Mouse (Mus musculus): ENCODE measurements around the gene Adcy1. TPM values are rescaled to one million over a fixed set of nuclear protein-coding genes. Genes with fewer than 3 reads are reported as not detected.

The Adcy1 gene
- polyA plus RNA-seq, 1 experiment from 2014 or later: 10.9 TPM

GRCm38 (mm10) chr11:7135763-7136162 lies 72.5 kb downstream of the Adcy1 start:
- no peak overlapping the region for H3K27ac ChIP-seq (ENCODE audit: low read length)
- H3K9me3 ChIP-seq (replicated peaks; ENCODE audit: control insufficient read depth, low read length, poor library complexity, severe bottlenecking): no peaks in the 10 kb centered on the region
- no peak overlapping the region for H3K4me3 ChIP-seq (ENCODE audit: low read depth, low read length)
- H3K4me1 ChIP-seq (ENCODE audit: control insufficient read depth, insufficient read depth, low read length): no peaks in the 10 kb centered on the region
- H3K36me3 ChIP-seq (ENCODE audit: control insufficient read depth, insufficient read depth, low read length): peaks cover 10% of the 10 kb centered on the region
- H3K9ac ChIP-seq (ENCODE audit: low read depth, low read length): no peak overlapping the region
- WGBS: 79% methylated on average over 9 of the region's 9 CpGs
- H3K27me3 ChIP-seq (ENCODE audit: control insufficient read depth, insufficient read depth, low read depth, low read length): no peaks in the 10 kb centered on the region
- no peak overlapping the region for H3K4me2 ChIP-seq (ENCODE audit: low read length)
- ATAC-seq: no peak; the same call in 1 of the 2 replicates

- WGBS: 95% methylated on average over 5 of the region's 5 CpGs
- H3K27me3 ChIP-seq (ENCODE audit: control insufficient read depth, insufficient read depth, low read depth, low read length): no peaks in the 10 kb centered on the region
Observed at GRCm38 (mm10) chr11:7136246-7136855, 73.1 kb downstream of the Adcy1 start.

GRCm38 (mm10) chr11:7138370-7138769 lies 75.1 kb downstream of the Adcy1 start:
- Histone ChIP-seq H3K27ac (ENCODE audit: low read length) (no peak overlapping the region), H3K9ac (ENCODE audit: low read depth, low read length) (no peak overlapping the region), H3K36me3 (ENCODE audit: control insufficient read depth, insufficient read depth, low read length) (peaks cover 7% of the 10 kb centered on the region; the same call in 1 of the 2 replicates), H3K4me2 (ENCODE audit: low read length) (no peak overlapping the region), H3K4me1 (ENCODE audit: control insufficient read depth, insufficient read depth, low read length) (no peaks in the 10 kb centered on the region), H3K27me3 (ENCODE audit: control insufficient read depth, insufficient read depth, low read depth, low read length) (no peaks in the 10 kb centered on the region), H3K9me3 (replicated peaks; ENCODE audit: control insufficient read depth, low read length, poor library complexity, severe bottlenecking) (no peaks in the 10 kb centered on the region), H3K4me3 (ENCODE audit: low read depth, low read length) (no peak overlapping the region)
- WGBS: 91% methylated on average over 8 of the region's 8 CpGs
- no peak for ATAC-seq

More at GRCm38 (mm10) chr11:7136246-7136855, 73.1 kb downstream of the Adcy1 start:
- H3K9ac ChIP-seq (ENCODE audit: low read depth, low read length): no peak overlapping the region
- no peaks in the 10 kb centered on the region for H3K4me1 ChIP-seq (ENCODE audit: control insufficient read depth, insufficient read depth, low read length)
- H3K4me3 ChIP-seq (ENCODE audit: low read depth, low read length): no peak overlapping the region
- peaks cover 7% of the 10 kb centered on the region for H3K36me3 ChIP-seq (ENCODE audit: control insufficient read depth, insufficient read depth, low read length)
- H3K27ac ChIP-seq (ENCODE audit: low read length): no peak overlapping the region
- no peak for ATAC-seq
- H3K9me3 ChIP-seq (replicated peaks; ENCODE audit: control insufficient read depth, low read length, poor library complexity, severe bottlenecking): no peaks in the 10 kb centered on the region
- no peak overlapping the region for H3K4me2 ChIP-seq (ENCODE audit: low read length)

- H3K27me3 ChIP-seq (ENCODE audit: control insufficient read depth, insufficient read depth, low read depth, low read length): no peaks in the 10 kb centered on the region
- no peaks in the 10 kb centered on the region for H3K4me1 ChIP-seq (ENCODE audit: control insufficient read depth, insufficient read depth, low read length)
- H3K36me3 ChIP-seq (ENCODE audit: control insufficient read depth, insufficient read depth, low read length): peaks cover 7% of the 10 kb centered on the region; the same call in 1 of the 2 replicates
- no peak overlapping the region for H3K4me2 ChIP-seq (ENCODE audit: low read length)
- 96% methylated on average over 3 of the region's 3 CpGs for WGBS
- ATAC-seq: 0 out of 2 replicates have a peak, but pooled peaks have one; percentile 28
- no peak overlapping the region for H3K4me3 ChIP-seq (ENCODE audit: low read depth, low read length)
- no peaks in the 10 kb centered on the region for H3K9me3 ChIP-seq (replicated peaks; ENCODE audit: control insufficient read depth, low read length, poor library complexity, severe bottlenecking)
- H3K9ac ChIP-seq (ENCODE audit: low read depth, low read length): no peak overlapping the region
- no peak overlapping the region for H3K27ac ChIP-seq (ENCODE audit: low read length)
Observed at GRCm38 (mm10) chr11:7140449-7140848, 77.2 kb downstream of the Adcy1 start.

GRCm38 (mm10) chr11:7142725-7143124 lies 79.4 kb downstream of the Adcy1 start:
- Histone ChIP-seq H3K27me3 (ENCODE audit: control insufficient read depth, insufficient read depth, low read depth, low read length) (no peaks in the 10 kb centered on the region), H3K9ac (ENCODE audit: low read depth, low read length) (no peak overlapping the region), H3K4me1 (ENCODE audit: control insufficient read depth, insufficient read depth, low read length) (no peaks in the 10 kb centered on the region), H3K27ac (ENCODE audit: low read length) (no peak overlapping the region), H3K4me3 (ENCODE audit: low read depth, low read length) (no peak overlapping the region), H3K36me3 (ENCODE audit: control insufficient read depth, insufficient read depth, low read length) (peaks cover 7% of the 10 kb centered on the region; the same call in 1 of the 2 replicates), H3K9me3 (replicated peaks; ENCODE audit: control insufficient read depth, low read length, poor library complexity, severe bottlenecking) (no peaks in the 10 kb centered on the region), H3K4me2 (ENCODE audit: low read length) (no peak overlapping the region)
- 65% methylated on average over 3 of the region's 3 CpGs for WGBS
- no peak for ATAC-seq

GRCm38 (mm10) chr11:7144369-7144768 lies 81.1 kb downstream of the Adcy1 start:
- Histone ChIP-seq H3K9ac (ENCODE audit: low read depth, low read length) (no peak overlapping the region), H3K4me2 (ENCODE audit: low read length) (no peak overlapping the region), H3K36me3 (ENCODE audit: control insufficient read depth, insufficient read depth, low read length) (peaks cover 2% of the 10 kb centered on the region; the same call in 1 of the 2 replicates), H3K4me3 (ENCODE audit: low read depth, low read length) (no peak overlapping the region), H3K9me3 (replicated peaks; ENCODE audit: control insufficient read depth, low read length, poor library complexity, severe bottlenecking) (no peaks in the 10 kb centered on the region), H3K4me1 (ENCODE audit: control insufficient read depth, insufficient read depth, low read length) (no peaks in the 10 kb centered on the region), H3K27me3 (ENCODE audit: control insufficient read depth, insufficient read depth, low read depth, low read length) (no peaks in the 10 kb centered on the region), H3K27ac (ENCODE audit: low read length) (no peak overlapping the region)
- WGBS: 88% methylated on average over 11 of the region's 11 CpGs
- ATAC-seq: no peak

GRCm38 (mm10) chr11:7145221-7145620 lies 81.9 kb downstream of the Adcy1 start:
- H3K27me3 ChIP-seq (ENCODE audit: control insufficient read depth, insufficient read depth, low read depth, low read length): no peaks in the 10 kb centered on the region
- H3K9me3 ChIP-seq (replicated peaks; ENCODE audit: control insufficient read depth, low read length, poor library complexity, severe bottlenecking): no peaks in the 10 kb centered on the region
- peaks cover 3% of the 10 kb centered on the region; the same call in 1 of the 2 replicates for H3K36me3 ChIP-seq (ENCODE audit: control insufficient read depth, insufficient read depth, low read length)
- no peak overlapping the region for H3K4me2 ChIP-seq (ENCODE audit: low read length)
- no peak overlapping the region for H3K4me3 ChIP-seq (ENCODE audit: low read depth, low read length)
- H3K27ac ChIP-seq (ENCODE audit: low read length): no peak overlapping the region
- 87% methylated on average over 4 of the region's 4 CpGs for WGBS
- H3K9ac ChIP-seq (ENCODE audit: low read depth, low read length): no peak overlapping the region
- ATAC-seq: no peak
- no peaks in the 10 kb centered on the region for H3K4me1 ChIP-seq (ENCODE audit: control insufficient read depth, insufficient read depth, low read length)

- Histone ChIP-seq H3K4me3 (ENCODE audit: low read depth, low read length) (no peak overlapping the region), H3K4me2 (ENCODE audit: low read length) (no peak overlapping the region), H3K36me3 (ENCODE audit: control insufficient read depth, insufficient read depth, low read length) (peaks cover 9% of the 10 kb centered on the region), H3K4me1 (ENCODE audit: control insufficient read depth, insufficient read depth, low read length) (no peaks in the 10 kb centered on the region), H3K9ac (ENCODE audit: low read depth, low read length) (no peak overlapping the region), H3K27ac (ENCODE audit: low read length) (no peak overlapping the region), H3K27me3 (ENCODE audit: control insufficient read depth, insufficient read depth, low read depth, low read length) (no peaks in the 10 kb centered on the region), H3K9me3 (replicated peaks; ENCODE audit: control insufficient read depth, low read length, poor library complexity, severe bottlenecking) (no peaks in the 10 kb centered on the region)
- 95% methylated on average over 8 of the region's 8 CpGs for WGBS
- no peak for ATAC-seq
Observed at GRCm38 (mm10) chr11:7147536-7147935, 84.2 kb downstream of the Adcy1 start.

- H3K4me2 ChIP-seq (ENCODE audit: low read length): no peak overlapping the region
- 90% methylated on average over 7 of the region's 7 CpGs for WGBS
- no peak for ATAC-seq
- H3K27ac ChIP-seq (ENCODE audit: low read length): no peak overlapping the region
- peaks cover 9% of the 10 kb centered on the region for H3K36me3 ChIP-seq (ENCODE audit: control insufficient read depth, insufficient read depth, low read length)
- H3K4me1 ChIP-seq (ENCODE audit: control insufficient read depth, insufficient read depth, low read length): no peaks in the 10 kb centered on the region
- H3K27me3 ChIP-seq (ENCODE audit: control insufficient read depth, insufficient read depth, low read depth, low read length): no peaks in the 10 kb centered on the region
- H3K9ac ChIP-seq (ENCODE audit: low read depth, low read length): no peak overlapping the region
- H3K9me3 ChIP-seq (replicated peaks; ENCODE audit: control insufficient read depth, low read length, poor library complexity, severe bottlenecking): no peaks in the 10 kb centered on the region
- no peak overlapping the region for H3K4me3 ChIP-seq (ENCODE audit: low read depth, low read length)
Observed at GRCm38 (mm10) chr11:7147945-7148344, 84.7 kb downstream of the Adcy1 start.
